8 mouse cellular contexts compared by ENCODE assay signal in the genomic region with DNA sequence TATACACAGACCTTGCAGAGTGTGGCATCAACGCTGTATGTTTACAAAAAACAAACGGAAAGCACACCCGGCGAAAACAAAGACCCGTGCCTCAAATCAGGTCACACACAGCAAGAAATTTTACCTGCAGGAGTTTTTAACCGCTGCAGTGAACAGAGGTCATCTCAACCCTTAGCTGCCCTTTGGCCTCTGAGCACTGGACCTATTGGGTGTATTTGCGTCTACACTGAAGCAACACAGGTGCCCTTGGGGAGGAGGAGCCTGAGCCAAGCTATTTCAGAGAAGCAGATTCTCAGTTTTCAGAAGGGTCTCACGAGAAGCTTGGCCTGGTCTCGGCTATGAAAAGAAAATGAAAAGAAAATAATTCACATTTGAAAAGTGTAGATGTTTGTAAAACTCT.
DNase-seq lines count a peak whose midpoint lies in the region; ATAC-seq and TF ChIP-seq lines count a peak whose summit lies in the region.

No protein-coding gene starts in this region.

- no peak overlapping the region for H3K4me3 ChIP-seq in heart, postnatal 0 days (ENCODE audit: low read depth, low read length)
- H3K4me3 ChIP-seq in embryonic facial prominence, embryonic 12.5 days = no peak overlapping the region
- no peak overlapping the region; the same call in 1 of the 2 replicates for H3K4me3 ChIP-seq in hindbrain, embryonic 16.5 days (ENCODE audit: low read length)
- H3K4me3 ChIP-seq in midbrain, embryonic 13.5 days (replicated peaks) = peak overlapping the region; percentile 45; the same call in 1 of the 2 replicates

- H3K4me1 ChIP-seq in heart, postnatal 0 days (ENCODE audit: control insufficient read depth, insufficient read depth) = no peaks in the 10 kb centered on the region
- peaks cover 11% of the 10 kb centered on the region for H3K4me1 ChIP-seq in embryonic facial prominence, embryonic 12.5 days
- H3K4me1 ChIP-seq in hindbrain, embryonic 16.5 days (ENCODE audit: control insufficient read depth, insufficient read depth, low read depth, low read length) = peaks cover 19% of the 10 kb centered on the region
- H3K4me1 ChIP-seq in midbrain, embryonic 13.5 days (replicated peaks) = peaks cover 41% of the 10 kb centered on the region

- no peak overlapping the region for H3K9ac ChIP-seq in heart, postnatal 0 days (replicated peaks; ENCODE audit: low read depth, low read length)
- no peak overlapping the region for H3K9ac ChIP-seq in embryonic facial prominence, embryonic 12.5 days
- peak overlapping the region; percentile 17; the same call in 1 of the 2 replicates for H3K9ac ChIP-seq in hindbrain, embryonic 16.5 days (ENCODE audit: low read depth, low read length)
- peak overlapping the region; percentile 34; the same call in 1 of the 2 replicates for H3K9ac ChIP-seq in midbrain, embryonic 13.5 days (replicated peaks)

- no peak for TF ChIP-seq EP300 in heart, postnatal 0 days (IDR thresholded peaks at IDR 0.05; ENCODE audit: low read depth)

- no peaks in the 10 kb centered on the region for H3K36me3 ChIP-seq in heart, postnatal 0 days (replicated peaks; ENCODE audit: control insufficient read depth, insufficient read depth, low read length)
- no peaks in the 10 kb centered on the region for H3K36me3 ChIP-seq in embryonic facial prominence, embryonic 12.5 days
- no peaks in the 10 kb centered on the region for H3K36me3 ChIP-seq in hindbrain, embryonic 16.5 days (ENCODE audit: control insufficient read depth, insufficient read depth, low read length)
- no peaks in the 10 kb centered on the region for H3K36me3 ChIP-seq in midbrain, embryonic 13.5 days

- no peak for TF ChIP-seq CTCF in heart, postnatal 0 days (IDR thresholded peaks at IDR 0.05; ENCODE audit: low read depth)

- intact Hi-C loops in heart, postnatal 10 days (cut with DNase I) = no loop called here

- H3K9me3 ChIP-seq in heart, postnatal 0 days (replicated peaks; ENCODE audit: control insufficient read depth, low read length) = no peaks in the 10 kb centered on the region
- no peaks in the 10 kb centered on the region for H3K9me3 ChIP-seq in embryonic facial prominence, embryonic 12.5 days
- H3K9me3 ChIP-seq in hindbrain, embryonic 16.5 days (ENCODE audit: control insufficient read depth, low read length) = no peaks in the 10 kb centered on the region
- no peaks in the 10 kb centered on the region for H3K9me3 ChIP-seq in midbrain, embryonic 13.5 days

- peak overlapping the region; percentile 88 for H3K4me2 ChIP-seq in heart, postnatal 0 days (ENCODE audit: low read depth, low read length)
- peak overlapping the region; percentile 66 for H3K4me2 ChIP-seq in embryonic facial prominence, embryonic 12.5 days (replicated peaks)
- peak overlapping the region; percentile 72 for H3K4me2 ChIP-seq in hindbrain, embryonic 16.5 days (ENCODE audit: low read length)
- H3K4me2 ChIP-seq in midbrain, embryonic 13.5 days (replicated peaks) = peak overlapping the region; percentile 66

- no peak overlapping the region for H3K27ac ChIP-seq in heart, postnatal 0 days (ENCODE audit: low read depth)
- peak overlapping the region; percentile 84 for H3K27ac ChIP-seq in embryonic facial prominence, embryonic 12.5 days
- peak overlapping the region; percentile 75 for H3K27ac ChIP-seq in hindbrain, embryonic 16.5 days (ENCODE audit: low read depth, low read length)
- H3K27ac ChIP-seq in midbrain, embryonic 13.5 days = peak overlapping the region; percentile 93

- no peaks in the 10 kb centered on the region for H3K27me3 ChIP-seq in heart, postnatal 0 days (ENCODE audit: control insufficient read depth, insufficient read depth, low read length)
- H3K27me3 ChIP-seq in embryonic facial prominence, embryonic 12.5 days = no peaks in the 10 kb centered on the region
- H3K27me3 ChIP-seq in hindbrain, embryonic 16.5 days (replicated peaks; ENCODE audit: control insufficient read depth, insufficient read depth, low read length) = 0 out of 2 replicates have a peak, but pooled peaks cover 2% of the 10 kb centered on the region
- no peaks in the 10 kb centered on the region for H3K27me3 ChIP-seq in midbrain, embryonic 13.5 days

- no peak for DNase-seq in heart, postnatal 0 days (ENCODE audit: low spot score)
- no peak for DNase-seq in heart, postnatal 10 days
- DNase-seq in ovary, postnatal 36 days (ENCODE audit: low spot score) = no peak
- no peak for DNase-seq in thymus, postnatal 4 days

- WGBS in heart, postnatal 0 days = 28% methylated on average over 9 of the region's 9 CpGs
- 6% methylated on average over 9 of the region's 9 CpGs for WGBS in embryonic facial prominence, embryonic 12.5 days
- 5% methylated on average over 9 of the region's 9 CpGs for WGBS in hindbrain, embryonic 16.5 days
- 4% methylated on average over 9 of the region's 9 CpGs for WGBS in midbrain, embryonic 13.5 days

- ATAC-seq in heart, postnatal 0 days (ENCODE audit: insufficient read depth, low read depth) = no peak
- ATAC-seq in embryonic facial prominence, embryonic 12.5 days (ENCODE audit: insufficient number of reproducible peaks, insufficient read depth, low FRiP score, low TSS enrichment) = no peak
- ATAC-seq in hindbrain, embryonic 16.5 days = no peak
- no peak for ATAC-seq in midbrain, embryonic 13.5 days
- ATAC-seq in megakaryocyte-erythroid progenitor cell, adult 5-6 weeks (replicated peaks; ENCODE audit: low FRiP score, low TSS enrichment, poor library complexity, severe bottlenecking) = no peak

Comparison
In these comparisons a context has a peak if more than half of its experiments do, and no peak if none do; other contexts are left out.
1. H3K9ac ChIP-seq: peak in hindbrain, embryonic 16.5 days (single experiment) and midbrain, embryonic 13.5 days (single experiment); none in heart, postnatal 0 days (single experiment) and embryonic facial prominence, embryonic 12.5 days (single experiment).
2. Peak in every context shown above with its lines, with median percentiles within 50 percentile points of each other: H3K4me2 ChIP-seq.